Mouse (Mus musculus) fat pad, adult 2 months (tissue): ENCODE data around the gene Stil.

Experiments used
- DNase-seq: peaks from one replicate; pipeline ENCODE4 v3.0.0-alpha.2; 2011; ENCODE audit warnings: low read depth, low spot score; ENCODE audit errors: extremely low read depth

Stil gene

DNA sequence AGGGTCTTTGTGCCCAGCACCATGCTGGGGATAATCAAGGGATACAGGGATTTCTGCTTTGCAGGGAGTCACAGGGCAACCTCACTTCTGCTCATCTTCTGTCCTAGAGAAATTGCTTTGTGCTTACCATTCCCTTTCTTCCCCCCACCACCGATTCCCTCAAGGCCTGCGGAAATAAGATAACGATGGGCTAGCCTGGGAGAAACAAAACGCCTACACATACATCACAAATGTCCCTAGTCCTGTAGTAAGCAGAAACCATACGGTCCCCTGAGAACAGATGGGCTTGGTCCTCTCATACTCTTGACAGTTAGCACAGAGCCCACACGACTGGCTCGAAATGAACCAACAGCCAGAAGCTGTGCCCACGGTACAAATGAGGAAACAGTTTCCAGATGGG, 48.2 kb downstream of the Stil start:
- DNase-seq, result no peak

DNA sequence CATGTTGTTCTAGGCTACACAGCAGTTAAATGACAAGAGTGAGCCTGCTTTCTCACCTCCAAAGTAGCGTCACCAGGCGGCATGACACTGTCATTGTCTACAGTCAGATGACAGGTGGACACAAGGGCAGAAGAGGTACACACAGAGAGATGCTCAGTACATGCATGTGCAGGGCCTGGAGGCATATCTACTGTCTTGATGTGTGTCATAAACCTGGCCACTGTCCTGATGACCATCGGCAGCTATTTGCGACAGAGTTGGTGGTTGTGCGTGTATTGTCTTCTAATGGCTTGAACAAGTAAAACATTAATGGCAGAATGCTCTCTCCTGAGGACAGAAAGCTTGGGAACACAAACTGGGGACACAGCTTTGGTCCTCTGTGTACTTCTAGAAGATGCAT, 51.3 kb downstream of the Stil start:
- no peak for DNase-seq

DNA sequence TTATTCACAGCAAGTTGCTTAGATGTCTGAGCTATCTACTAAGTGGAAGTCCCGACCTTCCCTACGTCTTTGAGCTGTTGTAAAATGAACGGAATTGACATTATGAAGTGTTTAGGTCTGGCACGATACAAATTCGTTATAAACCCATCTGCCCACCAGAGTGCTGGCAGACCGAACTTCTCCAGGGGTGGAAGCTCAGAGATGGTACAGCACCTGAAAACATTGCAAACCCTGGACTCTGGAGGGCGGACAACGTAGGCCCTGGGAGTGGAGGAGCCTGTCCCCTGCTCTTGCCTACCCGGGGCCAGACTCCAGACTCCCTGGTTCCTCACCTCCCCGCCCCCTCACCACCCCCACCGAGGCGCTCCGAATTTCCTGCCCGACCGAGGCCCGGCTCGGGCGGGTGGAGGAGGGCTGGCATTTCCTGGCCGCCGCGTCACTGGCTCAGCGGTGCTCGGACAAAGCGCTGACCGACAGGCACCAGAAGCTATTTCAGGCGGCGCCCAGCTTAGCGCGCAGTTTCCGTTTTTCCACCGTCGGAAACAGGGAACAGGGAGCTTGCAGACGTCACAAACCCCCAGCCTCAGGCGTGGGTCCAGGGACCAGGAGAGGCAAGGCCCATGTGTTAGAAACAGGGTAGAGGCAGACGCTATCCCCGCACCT, 52.5 kb downstream of the Stil start:
- no peak for DNase-seq

DNA sequence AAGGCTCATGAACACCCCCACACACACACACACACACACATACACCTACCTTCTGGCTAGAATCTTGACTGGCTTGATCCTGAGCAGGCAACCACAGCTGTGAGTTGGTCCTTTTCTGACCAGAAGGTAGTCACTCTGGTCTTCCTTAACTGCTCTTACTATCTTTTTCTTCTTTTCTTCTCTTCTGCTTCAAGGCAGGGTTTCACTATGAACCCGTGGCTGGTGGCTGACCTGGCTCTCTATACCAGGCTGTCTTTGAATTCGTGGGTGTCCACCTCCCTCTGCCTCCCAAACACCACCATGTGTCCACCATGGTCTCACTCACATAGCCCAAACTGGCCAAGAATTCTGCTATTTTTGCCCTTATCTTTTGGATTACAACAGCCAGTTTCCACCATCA, 55.1 kb downstream of the Stil start:
- DNase-seq, result no peak

DNA sequence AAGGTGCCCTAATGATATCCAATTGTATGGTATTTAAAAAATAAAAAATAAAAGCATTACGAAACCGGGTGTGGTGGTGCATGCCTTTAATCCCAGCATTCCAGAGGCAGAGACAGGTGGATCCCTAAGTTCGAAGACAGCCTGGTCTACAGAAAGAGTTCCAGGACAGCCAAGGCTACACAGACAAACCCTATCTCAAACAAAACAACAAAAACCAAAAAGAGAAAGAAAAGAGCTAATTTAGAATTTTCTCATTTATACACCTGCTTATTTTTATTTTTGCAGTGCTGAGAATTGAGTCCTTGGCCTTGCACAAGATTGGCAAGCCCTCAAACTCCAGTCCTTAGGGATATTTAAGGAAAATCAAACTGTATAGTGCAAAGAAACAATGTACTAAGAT, 55.7 kb downstream of the Stil start:
- no peak for DNase-seq

DNA sequence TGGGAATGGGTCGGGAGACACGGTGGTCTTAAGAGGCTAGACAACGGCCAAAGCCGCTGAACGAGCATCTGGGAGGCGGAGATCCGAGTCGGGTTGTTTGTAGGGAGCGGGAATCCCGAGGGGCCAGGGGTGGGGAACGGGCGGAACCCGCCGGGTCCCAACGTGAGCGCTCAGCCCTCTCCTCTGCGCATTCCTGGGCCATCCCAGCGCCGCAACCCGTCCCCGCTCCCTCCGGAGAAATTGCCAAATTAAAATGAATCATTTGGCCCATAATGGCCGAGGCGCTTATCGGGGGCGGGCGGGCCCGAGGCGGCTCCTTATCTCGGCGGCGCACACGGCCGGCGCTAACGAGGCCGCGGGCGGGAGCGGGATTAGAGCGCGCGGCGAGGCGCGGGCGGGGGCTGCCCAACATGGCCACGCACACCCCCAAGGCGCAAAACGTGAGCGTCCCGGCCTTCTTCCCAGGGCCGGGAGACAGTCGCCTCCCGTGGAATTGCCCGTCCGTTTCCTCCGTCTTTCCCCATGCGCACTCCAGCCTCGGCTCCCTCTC, 56.5 kb downstream of the Stil start, which contains the start of gene Tal1:
Tal1 (plus strand) TSS at position 56 of the 550 bp plus-strand sequence.
- DNase-seq, result no peak

DNA sequence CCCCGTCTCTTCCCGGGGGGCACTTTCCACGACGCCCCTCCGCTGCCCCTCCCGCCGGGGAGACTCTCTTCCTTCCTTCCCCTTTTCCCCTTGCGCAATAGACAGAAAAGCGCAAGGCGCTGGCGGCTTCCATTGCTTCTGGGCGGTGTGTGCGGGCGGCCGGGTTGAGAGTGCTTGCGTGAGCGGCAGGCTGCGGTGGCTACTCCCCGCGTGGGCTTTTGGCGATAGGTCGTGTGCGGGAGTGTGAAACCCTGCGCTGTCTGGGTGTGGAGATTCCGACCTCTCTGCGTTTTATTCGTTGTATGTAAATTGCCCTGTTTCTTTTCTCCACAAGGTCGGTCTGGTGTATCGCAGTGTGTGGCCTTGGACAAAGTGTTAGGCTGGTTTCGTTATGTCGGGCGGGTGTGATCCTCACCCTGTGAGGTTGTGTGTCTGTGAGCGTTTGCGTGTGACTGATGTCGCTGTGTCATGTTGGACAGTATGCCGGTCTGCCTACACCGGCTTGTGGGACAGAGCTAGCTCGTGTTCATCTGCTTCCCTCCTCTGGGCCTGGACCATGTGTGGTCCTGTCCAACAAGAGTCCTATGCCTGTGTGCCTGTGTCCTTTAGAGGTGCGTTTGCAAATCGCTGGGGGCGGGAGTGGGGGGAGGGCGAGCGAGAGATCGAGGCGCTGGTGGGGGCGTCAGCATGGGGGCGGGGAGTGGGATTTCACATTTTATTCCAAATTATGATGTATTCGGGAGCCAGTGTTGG, 57.1 kb downstream of the Stil start:
- DNase-seq, result no peak

DNA sequence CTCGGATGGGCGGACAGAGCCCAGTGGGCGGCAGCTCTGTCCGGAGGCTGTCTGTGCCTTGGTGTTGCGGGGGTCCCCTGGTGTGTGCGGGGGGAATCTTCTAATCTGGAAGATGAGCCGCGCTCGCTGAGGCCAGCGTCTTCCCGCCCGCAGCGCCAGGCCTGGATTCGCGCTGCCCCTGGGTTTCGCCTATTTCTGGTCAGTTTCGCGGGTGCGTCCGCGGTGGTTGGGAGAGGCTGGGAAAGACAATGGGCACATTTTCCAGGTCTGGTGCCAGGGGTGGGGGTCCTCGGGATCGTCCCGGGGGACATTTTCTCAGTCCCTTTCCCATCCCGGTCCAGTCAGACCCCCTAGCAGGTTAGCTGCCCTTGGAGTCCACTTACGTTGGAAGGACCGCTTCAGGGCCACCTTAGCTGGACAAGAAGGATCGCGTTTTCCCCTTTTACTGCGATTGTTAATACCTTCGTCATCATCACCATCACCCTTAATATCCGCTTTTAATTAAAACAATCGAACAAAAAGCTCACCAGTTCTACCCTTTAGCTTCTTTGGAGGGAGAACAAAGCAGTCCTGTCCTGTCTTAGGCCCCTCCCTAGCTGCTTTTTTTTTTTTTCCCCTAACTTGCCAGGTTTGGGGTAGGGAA, 57.8 kb downstream of the Stil start:
- no peak for DNase-seq

DNA sequence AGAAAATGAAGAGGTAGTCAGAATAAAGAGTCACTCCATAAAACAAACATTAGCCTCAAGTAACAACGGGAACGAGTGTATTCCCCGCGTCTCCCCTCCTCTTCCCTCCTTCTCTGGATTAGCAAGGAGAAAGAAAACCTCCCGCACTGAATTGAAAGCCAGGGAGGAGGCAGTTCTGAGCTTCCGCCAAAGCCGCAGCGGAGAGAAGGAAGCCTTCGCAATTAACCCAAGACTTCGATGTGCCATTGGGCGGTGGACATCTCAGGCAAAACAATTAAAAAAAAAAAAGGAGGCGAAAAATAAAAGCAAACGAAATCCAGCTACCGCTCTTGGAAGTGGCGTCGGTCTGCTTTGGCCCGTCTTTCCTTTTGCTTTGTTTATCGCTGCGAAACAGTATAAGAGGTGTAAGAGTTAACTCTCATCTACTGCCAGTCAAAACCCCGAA, 58.4 kb downstream of the Stil start:
- DNase-seq, result no peak

DNA sequence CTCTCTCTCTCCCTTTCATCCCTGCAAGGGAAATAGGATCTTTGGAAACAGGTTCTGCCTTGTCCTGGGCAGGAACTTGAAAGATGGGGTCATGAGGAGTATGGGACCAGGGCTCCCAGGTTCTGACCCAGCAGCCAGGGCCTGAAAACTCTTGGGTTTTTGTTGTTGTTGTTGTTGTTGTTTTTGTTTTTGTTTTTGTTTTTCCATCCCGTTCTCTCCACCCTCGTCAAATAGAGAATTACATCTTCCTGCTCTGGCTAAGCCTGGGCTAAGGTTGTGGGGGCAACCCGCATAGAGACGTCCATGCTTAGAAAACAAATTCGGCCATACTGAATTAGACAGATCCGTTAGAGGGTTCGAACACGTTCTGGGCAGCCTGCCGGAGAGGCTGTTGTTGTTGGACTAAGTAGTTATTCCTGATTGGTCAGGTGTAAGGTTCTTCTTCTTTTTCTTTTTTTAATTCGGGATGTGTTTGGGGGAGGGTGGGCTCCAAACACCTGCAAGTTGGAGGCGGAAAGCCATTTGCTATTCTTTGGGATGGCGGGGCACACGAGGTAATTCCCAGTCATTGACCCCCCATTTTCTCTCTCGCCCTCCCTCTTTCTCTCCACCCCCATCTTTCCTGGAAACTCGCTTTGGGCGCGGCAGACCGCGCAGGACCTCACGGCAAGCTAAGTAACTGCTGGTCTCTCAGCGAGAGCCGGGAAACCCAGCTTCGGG, 59.1 kb downstream of the Stil start:
- no peak for DNase-seq

DNA sequence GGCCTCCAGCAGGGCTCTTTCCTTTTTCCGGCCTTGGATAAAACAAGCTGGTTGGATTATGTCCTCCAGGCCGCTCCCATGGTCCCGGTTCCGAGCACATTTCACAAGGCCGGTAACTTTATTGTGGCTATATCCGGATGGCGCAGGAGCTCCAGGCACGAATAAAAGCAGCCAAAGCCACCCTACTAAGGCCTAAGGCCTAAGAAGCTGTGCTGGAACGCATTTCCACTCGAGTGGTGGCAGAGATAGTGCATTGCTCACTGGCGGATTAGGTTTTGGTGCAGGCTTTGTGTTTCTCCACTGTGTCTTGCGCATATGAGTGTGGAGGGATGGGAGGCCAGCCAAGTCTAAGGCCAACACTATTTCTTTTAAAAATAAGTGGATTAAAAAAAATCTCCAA, 59.9 kb downstream of the Stil start:
- DNase-seq, result no peak

DNA sequence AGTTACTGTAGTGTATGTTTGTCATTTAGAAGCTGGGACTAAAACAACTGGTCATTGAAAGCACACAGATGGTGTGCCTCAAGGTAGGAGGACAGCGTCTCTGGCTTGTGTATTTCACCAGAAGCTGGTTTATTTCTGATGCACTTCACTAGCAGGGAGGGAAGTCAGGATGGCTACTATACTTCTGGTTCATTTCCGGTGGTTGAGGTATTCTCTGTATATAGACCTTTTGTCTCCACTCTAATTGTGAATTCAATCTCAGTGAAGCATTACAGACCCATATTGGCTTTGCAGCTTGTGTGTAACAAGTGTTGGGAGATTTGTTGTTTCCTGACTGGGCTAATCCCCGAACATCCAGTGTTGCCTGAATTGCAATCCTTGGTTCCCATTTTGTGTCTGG, 60.8 kb downstream of the Stil start:
- DNase-seq, result no peak

DNA sequence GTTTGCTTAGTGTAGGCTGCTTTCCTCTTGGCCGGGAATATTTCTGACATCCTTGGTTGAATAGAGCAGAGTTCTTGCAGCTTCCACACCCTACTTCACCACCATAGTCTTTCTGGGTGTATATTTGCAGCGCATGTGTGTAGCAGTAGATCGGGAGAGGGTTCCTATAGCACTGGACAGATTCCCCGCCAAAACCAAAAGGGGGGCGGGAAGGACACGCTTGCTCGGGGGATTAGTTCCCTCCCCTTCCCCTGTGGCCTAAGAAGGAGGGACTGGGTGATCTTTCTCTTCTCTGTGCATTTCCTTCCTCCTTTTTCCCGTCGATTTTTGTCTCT, 62.5 kb downstream of the Stil start:
- DNase-seq, result no peak

DNA sequence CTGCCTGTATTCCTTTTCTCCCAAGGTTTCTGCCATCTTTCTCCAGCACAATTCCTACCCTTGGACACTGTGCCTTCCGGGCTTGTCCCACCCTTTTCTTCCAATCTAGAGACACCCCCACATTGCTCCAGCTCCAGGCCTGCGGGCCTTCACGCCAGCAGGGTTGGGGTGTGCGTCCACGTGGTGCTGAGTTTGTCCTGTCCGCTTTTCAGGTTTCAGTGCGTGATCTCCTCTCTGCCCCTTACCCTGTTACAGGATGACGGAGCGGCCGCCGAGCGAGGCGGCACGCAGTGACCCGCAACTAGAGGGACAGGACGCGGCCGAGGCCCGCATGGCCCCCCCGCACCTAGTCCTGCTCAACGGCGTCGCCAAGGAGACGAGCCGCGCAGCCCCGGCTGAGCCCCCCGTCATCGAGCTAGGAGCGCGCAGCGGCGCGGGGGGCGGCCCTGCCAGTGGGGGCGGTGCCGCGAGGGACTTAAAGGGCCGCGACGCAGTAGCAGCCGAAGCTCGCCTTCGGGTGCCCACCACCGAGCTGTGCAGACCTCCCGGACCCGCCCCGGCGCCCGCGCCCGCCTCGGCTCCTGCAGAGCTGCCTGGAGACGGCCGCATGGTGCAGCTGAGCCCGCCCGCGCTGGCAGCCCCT, 63.0 kb downstream of the Stil start:
- DNase-seq, result no peak

DNA sequence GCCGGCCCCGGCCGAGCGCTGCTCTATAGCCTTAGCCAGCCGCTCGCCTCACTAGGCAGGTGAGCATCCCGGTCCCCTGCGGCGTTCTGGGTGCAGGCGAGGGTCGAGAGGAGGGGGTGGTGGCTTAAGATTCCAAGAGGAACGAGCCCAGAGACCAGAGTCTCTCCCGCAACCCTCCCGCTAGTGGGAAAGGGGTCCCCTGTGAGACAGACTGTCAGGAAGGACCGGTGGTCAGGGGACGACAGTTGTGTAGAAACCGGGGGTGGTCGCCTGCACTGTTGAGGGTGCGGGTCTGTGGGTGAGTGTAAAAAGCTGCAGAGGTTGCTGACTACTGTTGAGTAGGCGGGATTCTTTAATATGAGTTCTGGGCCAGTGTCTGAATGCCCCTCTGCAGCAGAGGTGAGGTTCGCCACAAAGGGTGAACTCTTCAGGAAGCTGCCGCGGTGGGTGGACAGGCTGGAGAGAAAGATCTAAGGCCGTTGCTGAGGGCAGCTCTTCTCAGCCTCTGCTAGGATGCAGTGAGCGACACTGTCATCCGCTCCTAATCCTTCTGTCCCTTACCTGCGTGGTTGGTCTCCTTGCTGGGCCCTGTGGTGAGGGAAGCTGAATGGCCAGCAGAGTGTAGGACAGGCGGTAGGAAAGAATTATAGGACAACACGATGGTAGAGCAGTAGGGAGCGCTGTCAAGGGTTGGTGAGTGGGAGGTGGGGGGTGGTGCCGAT, 63.7 kb downstream of the Stil start:
- no peak for DNase-seq

DNA sequence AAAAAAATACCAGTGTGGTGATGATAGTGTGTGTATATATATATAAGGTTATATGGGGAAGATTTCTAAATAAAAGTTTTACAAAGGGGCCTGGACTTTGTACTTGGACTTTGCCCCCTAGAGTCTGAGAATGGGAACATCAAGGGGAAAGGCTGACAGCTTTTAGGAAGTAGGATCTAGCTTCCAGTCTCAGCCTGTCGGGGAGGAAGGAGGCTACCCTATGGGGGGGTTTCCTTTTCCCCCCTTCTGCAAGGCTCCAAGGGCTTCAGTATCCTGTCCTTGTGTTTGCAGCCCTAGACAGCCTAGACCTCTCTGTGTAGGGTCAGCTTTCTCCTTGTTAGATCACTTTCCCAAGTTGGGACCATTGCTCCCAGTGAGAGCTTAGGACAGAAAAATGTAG, 71.7 kb downstream of the Stil start:
- no peak for DNase-seq

DNA sequence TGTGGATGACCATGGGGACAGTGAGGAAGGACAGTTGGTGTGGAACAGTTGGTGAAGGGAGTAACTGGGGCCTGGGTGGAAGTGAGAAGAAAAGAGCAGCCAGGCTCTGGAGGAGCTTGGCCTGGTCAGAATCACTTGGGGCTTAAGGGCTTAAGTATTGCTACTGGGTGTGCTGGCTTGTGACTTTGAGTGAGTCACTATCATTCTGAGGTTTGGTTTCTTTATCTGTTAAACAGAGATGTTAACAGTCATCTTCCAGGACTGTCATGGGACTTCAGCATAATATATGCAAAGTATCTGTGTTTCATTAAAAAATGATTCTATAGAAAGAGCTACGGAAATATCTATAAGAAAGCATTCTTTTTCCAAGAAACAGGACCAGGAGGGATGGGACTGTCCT, 74.8 kb downstream of the Stil start:
- no peak for DNase-seq

DNA sequence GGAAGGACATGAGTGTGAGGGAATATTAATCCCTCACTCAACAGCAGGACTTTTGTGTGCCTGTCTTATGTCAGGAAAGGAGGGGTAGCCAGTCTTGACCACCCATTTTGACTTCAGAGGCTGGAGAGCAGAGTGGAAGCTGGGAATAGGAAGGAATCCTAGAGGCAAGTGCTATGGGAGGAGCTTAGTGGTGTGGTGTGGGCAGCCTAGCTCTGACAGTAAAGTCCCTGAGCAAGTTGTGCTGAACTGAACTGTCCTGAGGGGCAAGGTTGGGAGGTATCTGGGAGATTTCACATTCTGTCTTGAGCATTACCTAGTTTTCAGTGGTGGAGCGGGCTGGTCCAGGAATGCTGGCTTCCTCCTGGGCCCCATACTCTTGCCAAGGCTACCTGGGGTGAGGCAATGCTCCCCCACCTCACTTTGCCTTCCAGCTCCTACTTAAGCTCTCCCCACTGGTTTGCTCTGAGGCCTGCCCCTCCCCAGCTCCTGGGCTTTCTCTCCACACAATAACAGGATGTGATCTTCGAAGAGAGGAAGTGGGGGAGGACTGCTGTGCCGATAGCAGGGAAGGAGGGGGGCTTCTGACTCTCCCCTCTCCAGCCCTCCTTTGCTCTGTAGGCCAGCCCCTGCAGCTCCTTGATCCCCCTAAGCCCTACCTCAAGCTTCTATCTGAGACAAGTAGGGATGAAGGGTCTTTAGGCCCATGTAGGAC, 75.4 kb downstream of the Stil start:
- DNase-seq, result no peak
